Mouse (Mus musculus) large intestine, adult 2 months (tissue): Measurements from ENCODE around the gene Nup210. TPM values are rescaled to one million over a fixed set of nuclear protein-coding genes. Genes with fewer than 3 reads are reported as not detected.

ENCODE experiments used
- DNase-seq: peaks from one replicate; pipeline ENCODE4 v3.0.0-alpha.2; 2012; ENCODE audit warnings: low read depth, low spot score
- WGBS: fragments of 180-500 bp; shearing (Covaris S2); methylation state at CpG from one replicate; pipeline ENCODE4 v1.1.7; 2018; 5-methylcytosine and 5-hydroxymethylcytosine counted together
- polyA plus RNA-seq: library from polyadenylated mRNA; depleted of rRNA; stranded (reverse); fragments of >200 nt; gene quantifications from 2 replicates; pipeline ENCODE4 v1.2.3, GENCODE M21; 2012

Nup210 gene
- polyA plus RNA-seq, 1 experiment = 22.4 TPM

DNA sequence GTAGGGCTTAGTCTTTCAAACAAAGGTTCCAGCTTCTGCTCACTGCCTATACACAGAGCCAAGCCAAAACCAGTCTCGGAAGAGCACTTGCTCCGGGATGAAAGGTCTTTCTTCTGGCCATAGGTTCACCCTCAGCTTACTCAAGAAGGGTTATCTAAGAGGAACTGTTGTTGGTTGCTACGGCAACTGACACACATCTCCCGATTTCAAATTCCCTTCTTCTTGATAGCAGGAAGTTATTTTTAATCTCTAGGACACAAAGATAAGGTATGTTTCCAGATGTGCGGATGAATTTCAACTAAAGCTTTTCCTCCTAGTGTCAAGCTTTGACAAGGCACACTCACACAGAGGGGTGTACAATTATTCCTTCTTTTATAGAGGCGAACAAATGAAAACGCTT is 68.6 kb downstream of the Nup210 start:
- no peak for DNase-seq
- WGBS = 70% methylated on average over 7 of the region's 7 CpGs

DNA sequence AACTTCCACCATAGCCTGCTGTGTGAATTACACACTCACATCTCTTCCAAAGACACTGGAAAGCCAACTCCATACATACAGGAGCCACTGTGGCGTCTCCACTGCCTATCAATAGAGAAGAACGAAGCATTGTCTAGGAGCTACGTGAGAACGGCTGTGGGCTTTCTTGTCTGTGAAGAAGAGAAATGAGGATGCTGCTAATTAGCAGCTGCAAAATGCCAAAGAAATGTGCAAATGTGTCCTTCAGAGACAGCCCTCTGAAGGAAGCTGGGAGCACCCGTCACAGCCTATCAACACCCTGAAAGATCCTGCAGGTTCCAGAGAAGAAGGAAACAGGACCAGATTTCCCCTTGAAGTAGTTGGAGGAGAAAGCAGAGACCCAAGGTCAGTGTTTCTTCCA is 69.2 kb downstream of the Nup210 start:
- no peak for DNase-seq
- WGBS = 93% methylated on average over 5 of the region's 5 CpGs

DNA sequence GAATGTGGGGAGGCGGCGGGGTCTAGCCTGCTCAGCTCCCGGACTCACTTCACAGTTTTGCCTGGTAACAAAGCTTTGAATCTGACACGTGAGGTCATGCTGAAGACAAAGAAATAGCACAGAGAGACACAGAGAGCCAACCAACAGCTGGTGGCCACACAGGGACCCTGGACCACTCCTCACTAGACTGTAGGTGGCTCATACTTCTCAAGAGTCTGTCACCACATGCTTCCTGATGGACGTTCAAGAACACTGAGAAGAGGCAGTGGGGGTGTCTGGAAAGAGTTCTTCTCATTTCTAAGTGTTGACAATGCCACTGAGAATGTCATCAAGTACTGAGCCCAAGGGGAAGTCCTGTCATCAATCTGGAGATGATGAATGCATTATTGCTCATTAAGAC is 70.4 kb downstream of the Nup210 start:
- WGBS = 88% methylated on average over 5 of the region's 5 CpGs
- no peak for DNase-seq

DNA sequence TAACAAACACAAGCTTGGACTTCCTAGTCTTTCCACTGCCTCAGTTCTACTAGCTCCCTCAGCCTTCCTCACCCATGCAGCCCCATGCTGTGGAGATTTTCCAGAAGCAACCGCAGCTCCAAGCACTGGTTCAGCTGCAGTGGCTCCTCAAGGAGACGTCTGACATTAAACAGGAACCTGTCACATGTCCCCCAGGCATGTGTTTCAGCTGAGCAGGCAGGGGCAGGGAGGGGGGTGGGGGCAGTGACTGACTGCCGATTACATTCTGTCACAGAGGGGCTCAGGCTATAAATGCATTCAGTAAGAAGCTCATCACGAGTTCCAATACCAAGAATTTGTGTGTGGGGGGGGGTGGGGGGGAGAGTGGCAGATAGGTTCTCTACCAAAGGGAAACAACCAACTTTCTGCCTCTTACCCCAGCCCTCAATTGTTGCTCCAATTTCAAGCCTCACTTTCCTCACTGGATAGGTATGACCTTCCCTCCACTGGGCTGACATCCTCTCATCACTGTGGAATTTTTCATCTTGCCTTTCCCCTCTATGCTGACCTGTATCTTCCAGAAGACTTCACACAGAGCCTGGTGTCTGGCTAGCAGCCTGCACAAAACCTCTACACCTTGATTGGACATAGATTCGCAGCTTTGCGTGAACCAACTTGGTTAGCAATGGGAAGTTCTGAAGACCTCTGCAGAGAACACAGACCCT is 71.8 kb downstream of the Nup210 start:
- 60% methylated on average over 6 of the region's 6 CpGs for WGBS
- no peak for DNase-seq

DNA sequence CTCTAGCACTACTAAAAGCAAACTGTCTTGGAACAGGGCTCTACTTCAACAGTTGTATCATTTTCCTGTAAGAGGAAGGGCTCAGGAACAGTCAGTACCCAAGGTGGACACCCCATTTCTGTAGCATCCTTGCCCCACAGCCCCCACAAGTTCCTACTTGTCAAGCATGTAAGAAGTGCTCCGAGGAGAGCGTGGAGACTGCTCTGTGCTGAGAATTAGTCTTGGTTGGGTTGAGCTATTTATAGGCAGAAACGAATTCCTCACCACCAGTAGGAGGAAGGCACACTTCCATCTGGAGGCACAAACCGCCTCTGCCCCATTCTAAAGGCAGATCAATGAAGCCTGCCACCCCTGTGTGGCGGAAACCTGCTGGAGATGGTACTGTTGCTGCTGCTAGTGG is 75.3 kb downstream of the Nup210 start:
- no peak for DNase-seq
- WGBS = 86% methylated on average over 5 of the region's 5 CpGs

GRCm38 (mm10) chr6:91028256-91028655 is 88.4 kb downstream of the Nup210 start:
- DNase-seq = no peak
- 90% methylated on average over 5 of the region's 5 CpGs for WGBS

GRCm38 (mm10) chr6:91020810-91021209 is 95.8 kb downstream of the Nup210 start:
- 87% methylated on average over 7 of the region's 7 CpGs for WGBS
- DNase-seq = no peak

DNA sequence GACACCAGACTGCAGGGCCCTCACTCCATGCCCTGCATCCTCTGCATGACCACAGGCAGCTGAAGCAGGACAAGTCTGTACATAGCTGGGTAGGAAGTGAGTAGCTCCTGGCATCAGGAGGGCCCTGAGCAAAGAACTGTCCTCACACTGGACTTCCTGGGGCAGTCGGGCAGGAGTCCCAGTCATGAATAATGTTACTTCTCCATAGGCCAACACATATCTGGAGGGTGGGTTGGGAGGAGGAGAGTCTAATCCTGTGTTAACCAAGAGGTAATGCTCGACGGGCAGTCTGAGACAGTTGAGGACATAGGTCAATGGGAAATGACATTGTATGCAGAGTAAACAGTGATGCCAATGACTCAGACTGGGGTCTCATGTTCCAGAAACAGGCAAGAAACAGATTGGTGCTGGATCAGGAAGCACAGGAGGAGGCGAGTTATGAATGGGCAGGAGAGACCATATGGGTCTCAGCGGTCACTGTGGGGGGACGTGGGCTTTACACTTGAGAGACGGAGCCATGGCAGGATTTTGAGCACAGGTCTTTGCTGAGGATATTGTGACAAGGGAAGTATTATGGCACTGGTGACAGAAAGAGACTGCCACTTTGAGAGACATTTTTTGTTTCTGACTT is 99.9 kb downstream of the Nup210 start:
- DNase-seq = no peak
- 62% methylated on average over 7 of the region's 7 CpGs for WGBS

GRCm38 (mm10) chr6:91014198-91014958 is 102.3 kb downstream of the Nup210 start:
- 62% methylated on average over 9 of the region's 9 CpGs for WGBS
- DNase-seq = no peak

DNA sequence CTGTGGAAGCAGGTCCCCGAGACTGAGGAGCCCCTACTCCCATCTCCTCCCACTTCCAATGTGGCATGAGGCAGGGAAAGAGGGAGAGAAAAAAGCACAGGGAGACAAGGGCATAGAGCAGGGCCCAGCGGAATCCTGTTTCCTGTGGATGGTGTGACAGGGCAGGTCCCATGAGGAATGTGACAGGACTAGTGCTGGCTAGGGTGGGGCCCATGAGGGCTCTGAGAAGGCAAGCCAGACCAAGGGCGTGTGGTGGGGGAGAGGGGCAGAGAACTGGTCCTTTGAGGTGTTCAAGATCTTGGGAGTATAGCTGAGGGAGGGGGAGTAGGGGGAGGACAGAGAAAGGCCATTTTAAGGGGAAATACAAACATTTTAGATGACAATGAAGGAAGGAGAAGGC is 104.2 kb downstream of the Nup210 start:
- no peak for DNase-seq
- WGBS = 72% methylated on average over 3 of the region's 3 CpGs

- WGBS = 63% methylated on average over 4 of the region's 4 CpGs
These were observed 105.1 kb downstream of the Nup210 start for GRCm38 (mm10) chr6:91011568-91011967.

DNA sequence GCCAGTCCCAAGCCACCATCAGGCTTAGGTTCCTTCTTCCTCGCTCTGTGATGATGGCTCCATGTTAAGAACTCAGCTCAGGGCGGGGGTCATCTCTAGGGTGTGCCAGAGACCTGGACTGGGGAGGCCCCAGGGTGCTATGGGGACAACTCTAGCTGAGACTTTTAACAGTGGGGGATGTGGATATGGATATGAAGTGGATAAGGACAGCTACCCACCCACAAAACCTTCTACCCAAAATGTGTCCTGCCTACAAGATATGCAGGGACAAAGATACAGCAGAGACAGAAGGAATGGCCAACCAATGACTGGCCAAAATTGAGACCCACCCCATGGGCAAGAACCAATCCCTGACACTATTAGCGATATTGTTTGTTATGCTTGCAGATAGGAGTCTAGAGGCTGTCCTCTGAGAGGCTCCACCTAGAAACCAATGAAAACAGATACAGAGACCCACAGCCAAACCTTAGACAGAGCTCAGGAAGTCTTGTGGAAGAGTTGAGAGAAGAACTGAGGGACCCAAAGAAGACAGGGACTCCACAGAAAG is 108.3 kb downstream of the Nup210 start:
- DNase-seq = no peak
- WGBS = 87% methylated on average over 3 of the region's 3 CpGs

More at GRCm38 (mm10) chr6:91011568-91011967, 105.1 kb downstream of the Nup210 start:
- no peak for DNase-seq

GRCm38 (mm10) chr6:91007207-91007606 is 109.4 kb downstream of the Nup210 start:
- 63% methylated on average over 2 of the region's 2 CpGs for WGBS
- no peak for DNase-seq

DNA sequence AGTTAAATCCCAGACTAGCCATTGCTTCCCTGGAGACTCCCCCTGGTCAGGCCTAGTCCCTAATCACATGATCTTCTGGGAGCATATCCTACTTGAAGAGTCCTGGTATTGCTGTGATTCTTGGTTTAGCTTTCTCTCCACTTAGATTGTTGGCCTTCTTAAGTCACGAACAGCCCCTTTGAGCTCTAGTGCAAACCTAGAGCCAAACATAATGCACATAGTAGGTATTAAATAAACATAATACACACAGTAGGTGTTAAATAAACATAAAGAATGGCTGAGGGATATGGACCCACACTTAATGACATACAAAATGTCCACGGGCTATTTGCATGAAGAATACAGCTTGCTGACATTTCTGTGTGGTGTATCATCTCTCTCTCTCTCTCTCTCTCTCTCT is 112.5 kb downstream of the Nup210 start:
- 96% methylated on average over 2 of the region's 2 CpGs for WGBS
- no peak for DNase-seq

DNA sequence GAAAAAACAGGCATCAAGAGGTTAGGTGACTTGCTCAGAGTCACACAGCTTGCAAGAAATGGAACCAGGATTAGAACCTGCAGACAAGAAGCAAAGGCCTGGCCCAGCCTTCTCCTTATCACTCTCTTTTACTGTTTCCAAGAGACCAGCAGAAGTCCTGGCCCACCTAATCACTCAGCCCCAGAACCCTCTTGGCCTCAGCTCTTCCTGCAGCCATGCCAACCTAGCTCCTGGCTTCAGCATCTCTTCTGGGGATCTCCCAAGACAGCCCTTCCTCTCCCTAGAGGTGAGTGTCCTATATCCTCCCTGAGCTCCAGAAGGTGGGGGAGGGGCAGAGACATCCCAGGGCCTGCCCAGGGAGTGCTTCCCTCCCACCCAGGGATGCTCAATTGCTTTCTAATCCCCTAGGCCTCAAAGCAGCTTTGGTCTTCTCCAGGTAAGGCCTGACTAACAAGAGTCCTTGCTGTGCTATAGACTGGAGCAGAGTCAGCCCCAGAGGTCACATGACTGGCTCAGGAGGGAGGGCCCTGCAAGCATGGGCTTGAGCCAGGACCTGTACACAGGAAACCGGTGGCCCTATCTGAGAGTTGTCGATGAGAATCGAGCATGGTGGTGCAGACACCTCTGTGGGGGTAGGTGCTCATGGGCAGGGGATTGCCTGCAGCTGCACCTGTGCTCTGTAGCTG is 113.2 kb downstream of the Nup210 start:
- 28% methylated on average over 3 of the region's 3 CpGs for WGBS
- no peak for DNase-seq

DNA sequence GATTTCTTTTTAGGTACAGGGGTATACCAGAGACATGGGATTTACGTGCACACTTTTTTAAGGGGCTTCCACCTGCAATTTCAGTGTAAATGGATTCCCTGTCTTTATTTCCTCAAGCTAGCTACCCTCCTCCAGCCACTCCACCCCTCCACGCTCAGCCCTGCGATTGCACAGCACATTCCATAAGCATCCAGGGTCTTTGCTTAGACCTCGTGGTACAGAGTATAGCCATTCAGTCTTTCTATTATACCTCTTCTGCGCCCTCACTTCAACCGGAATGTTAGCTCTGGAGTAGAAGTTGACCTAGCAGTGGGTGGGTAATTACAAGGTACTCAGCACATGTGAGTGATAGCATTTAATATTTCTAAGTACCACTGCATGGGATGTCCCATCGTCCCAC is 115.1 kb downstream of the Nup210 start:
- DNase-seq = no peak
- WGBS = 69% methylated on average over 7 of the region's 7 CpGs

- WGBS = 38% methylated on average over 15 of the region's 15 CpGs
- DNase-seq = no peak
These were observed 115.7 kb downstream of the Nup210 start for GRCm38 (mm10) chr6:91000819-91001525.

GRCm38 (mm10) chr6:90999176-90999575 is 117.5 kb downstream of the Nup210 start:
- DNase-seq = no peak
- WGBS = 80% methylated on average over 4 of the region's 4 CpGs

DNA sequence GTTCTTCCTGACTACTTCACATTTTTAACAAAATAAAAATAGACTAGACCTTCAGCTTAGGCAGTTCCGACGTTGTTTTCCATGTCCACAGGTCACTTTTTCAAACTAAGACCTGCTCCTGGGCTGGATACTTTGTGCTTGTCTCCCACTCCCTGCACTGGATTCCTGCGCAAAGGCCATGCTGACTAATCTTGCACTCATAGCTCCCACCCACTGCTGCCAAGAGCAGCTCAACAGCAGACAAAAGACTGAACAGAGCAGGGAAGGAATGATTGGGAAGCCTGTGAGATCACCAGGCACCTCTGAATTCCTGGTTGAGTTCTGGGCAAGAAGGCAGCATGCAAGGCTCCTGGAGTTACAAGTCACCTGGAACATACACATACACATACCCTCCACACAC is 119.6 kb downstream of the Nup210 start:
- DNase-seq = no peak
- 90% methylated on average over 3 of the region's 3 CpGs for WGBS
